Mouse (Mus musculus): ENCODE measurements at regions not wholly inside any gene's neighbourhood (a gene's known extent, or its start where the extent isn't known, plus 50 kb on each side); places are given as distances from the start of the nearest gene placed in this dataset.
"Not testable (repeated sequence)": the region's sequence is repeated elsewhere in the genome, so short reads cannot be mapped to it uniquely, and the experiment has no call there.

DNA sequence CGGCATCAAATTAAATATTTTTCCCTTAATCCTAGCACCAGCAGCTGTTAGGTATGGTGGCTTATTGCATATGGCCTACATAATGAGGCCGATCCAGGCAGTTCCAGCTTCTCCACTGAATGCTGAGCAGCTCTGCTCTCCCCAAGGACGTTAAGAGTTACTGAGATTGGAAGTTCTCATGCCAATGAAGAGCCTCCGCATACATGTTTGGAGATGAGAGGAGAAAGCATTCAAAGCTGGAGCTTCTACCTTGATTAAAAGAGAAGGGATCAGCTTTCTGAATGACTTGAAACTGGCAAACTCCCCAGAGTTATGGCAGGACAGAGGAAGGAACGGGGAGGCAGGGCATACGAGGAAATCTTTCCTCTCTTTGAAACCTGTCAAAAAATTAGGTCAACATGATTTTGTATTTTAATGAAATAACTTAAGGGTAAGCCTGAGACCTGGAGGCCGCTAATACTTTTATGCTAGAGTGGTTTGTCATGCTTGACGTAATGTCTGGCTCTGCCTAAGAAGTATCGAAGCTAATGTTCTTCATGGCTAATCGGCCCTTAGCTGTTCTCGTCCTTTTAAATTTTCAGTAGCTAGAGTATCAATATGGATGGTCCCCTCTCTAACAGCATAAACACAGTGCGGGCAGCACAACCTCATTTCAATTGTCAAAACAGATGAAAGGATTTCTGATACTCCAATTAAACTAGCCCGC, 489.0 kb upstream of the Stxbp6 start:
- no peaks in the 10 kb centered on the region for H3K9me3 ChIP-seq
- DNase-seq (ENCODE audit: low spot score): no peak
- no peaks in the 10 kb centered on the region for H3K36me3 ChIP-seq (replicated peaks)
- H3K27me3 ChIP-seq (replicated peaks; ENCODE audit: low read depth, poor library complexity, severe bottlenecking): no peaks in the 10 kb centered on the region
- no peak overlapping the region for H3K4me3 ChIP-seq
- no peak overlapping the region for H3K27ac ChIP-seq (replicated peaks)
- H3K4me1 ChIP-seq: peaks cover 12% of the 10 kb centered on the region
- WGBS: 75% methylated on average over 13 of the region's 13 CpGs

DNA sequence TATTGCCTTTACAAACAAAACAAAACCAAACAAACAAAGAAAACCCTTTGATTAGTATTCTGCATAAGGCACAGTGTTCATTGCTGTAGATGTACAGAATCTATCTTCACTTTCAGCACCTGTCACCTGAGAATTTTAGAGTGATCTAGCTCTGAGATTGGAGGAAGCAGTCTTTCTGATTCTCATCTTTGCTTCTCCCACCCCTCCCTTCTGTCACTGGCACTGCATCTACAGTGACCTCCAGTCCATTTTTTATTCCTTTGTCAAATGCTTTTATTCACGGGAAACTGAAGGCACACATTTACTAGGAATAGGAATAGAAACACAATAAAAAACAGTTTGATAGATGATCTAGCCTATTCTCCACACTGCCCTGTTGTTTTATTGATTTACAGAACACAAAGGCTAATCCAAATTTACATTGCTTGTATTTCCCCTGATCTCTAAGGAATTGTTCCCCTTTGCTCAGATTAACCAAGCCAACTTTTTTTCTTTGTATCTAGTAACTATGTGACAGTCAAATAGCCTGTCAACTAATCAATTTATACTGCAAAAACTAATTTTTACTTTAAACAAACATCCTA, 488.2 kb upstream of the Stxbp6 start:
- Histone ChIP-seq H3K9me3 (no peaks in the 10 kb centered on the region), H3K27me3 (replicated peaks; ENCODE audit: low read depth, poor library complexity, severe bottlenecking) (no peaks in the 10 kb centered on the region), H3K27ac (replicated peaks) (no peak overlapping the region), H3K4me1 (peaks cover 12% of the 10 kb centered on the region), H3K4me3 (no peak overlapping the region), H3K36me3 (replicated peaks) (no peaks in the 10 kb centered on the region)
- no peak for DNase-seq (ENCODE audit: low spot score)
- WGBS: 65% methylated on average over 1 of the region's 1 CpGs

DNA sequence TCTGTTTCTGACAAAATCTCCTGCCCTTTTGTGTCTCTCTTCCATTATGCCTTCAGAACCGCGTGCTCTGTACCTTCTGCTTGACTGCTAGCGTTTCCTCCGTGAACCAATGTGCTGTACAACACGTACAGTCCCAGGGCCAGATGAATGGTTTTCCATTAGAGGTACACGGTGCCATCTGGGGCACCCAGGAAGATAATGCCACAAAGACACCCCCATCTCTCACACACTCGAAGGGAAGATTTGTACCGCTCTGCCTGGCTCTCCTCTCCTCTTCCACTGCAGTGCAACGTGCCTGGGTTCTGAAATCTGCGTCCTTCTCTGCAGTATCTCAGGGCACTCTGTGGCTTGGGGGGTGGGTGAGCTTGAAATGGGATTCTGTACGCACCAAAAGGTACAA, 487.4 kb upstream of the Stxbp6 start:
- Histone ChIP-seq H3K27ac (replicated peaks) (0 out of 2 replicates have a peak overlapping the region, but pooled peaks have one; percentile 10), H3K27me3 (replicated peaks; ENCODE audit: low read depth, poor library complexity, severe bottlenecking) (no peaks in the 10 kb centered on the region), H3K9me3 (no peaks in the 10 kb centered on the region), H3K4me3 (no peak overlapping the region), H3K36me3 (replicated peaks) (no peaks in the 10 kb centered on the region), H3K4me1 (peaks cover 12% of the 10 kb centered on the region)
- 60% methylated on average over 11 of the region's 11 CpGs for WGBS
- DNase-seq (ENCODE audit: low spot score): no peak

DNA sequence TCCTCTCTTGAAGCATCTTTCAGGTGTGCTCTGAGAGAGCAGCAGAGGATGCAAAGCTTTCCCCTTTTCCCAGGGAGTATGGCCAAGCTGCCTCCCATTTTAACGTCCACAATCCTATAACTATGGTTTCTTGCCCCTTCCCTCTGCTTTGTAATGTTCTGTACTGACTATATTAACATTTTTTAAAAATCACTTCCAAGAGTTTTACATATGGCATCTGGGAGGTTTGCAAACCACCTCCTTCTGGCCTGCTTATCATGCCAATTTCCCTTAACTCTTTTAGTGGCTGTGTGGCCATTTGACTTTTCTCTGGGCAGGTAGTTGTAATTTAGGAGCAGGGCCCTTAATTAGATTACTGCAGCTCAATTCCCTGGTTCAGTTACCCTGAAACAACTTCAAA, 486.9 kb upstream of the Stxbp6 start:
- Histone ChIP-seq H3K9me3 (no peaks in the 10 kb centered on the region), H3K27ac (replicated peaks) (no peak overlapping the region), H3K4me1 (peaks cover 12% of the 10 kb centered on the region), H3K36me3 (replicated peaks) (no peaks in the 10 kb centered on the region), H3K27me3 (replicated peaks; ENCODE audit: low read depth, poor library complexity, severe bottlenecking) (no peaks in the 10 kb centered on the region), H3K4me3 (no peak overlapping the region)
- DNase-seq (ENCODE audit: low spot score): no peak
- WGBS: 50% methylated on average over 1 of the region's 1 CpGs

DNA sequence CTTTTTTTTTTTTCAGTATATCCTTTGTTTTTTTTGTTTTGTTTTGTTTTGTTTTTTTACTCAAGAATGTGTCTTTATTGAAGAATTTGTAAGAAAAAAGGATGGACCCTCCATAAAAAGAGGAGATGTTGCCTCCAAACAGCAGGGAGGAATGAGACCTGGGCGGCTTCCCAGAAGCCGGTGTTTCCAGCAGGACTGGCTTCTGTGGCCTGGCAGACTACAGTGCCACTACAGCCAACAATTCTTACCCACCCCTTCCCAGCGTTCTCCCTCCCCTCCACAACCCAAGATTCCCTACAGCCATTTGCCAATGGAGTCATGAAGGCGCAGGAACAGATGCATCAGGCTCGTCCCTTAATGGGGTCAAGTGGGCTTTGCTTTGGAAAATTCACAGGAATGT, 475.4 kb upstream of the Stxbp6 start:
- not testable (repeated sequence) for H3K27me3 ChIP-seq (replicated peaks; ENCODE audit: low read depth, poor library complexity, severe bottlenecking); H3K4me3 ChIP-seq; H3K27ac ChIP-seq (replicated peaks); H3K4me1 ChIP-seq; H3K36me3 ChIP-seq (replicated peaks); H3K9me3 ChIP-seq; DNase-seq (ENCODE audit: low spot score)
- 87% methylated on average over 5 of the region's 5 CpGs for WGBS

DNA sequence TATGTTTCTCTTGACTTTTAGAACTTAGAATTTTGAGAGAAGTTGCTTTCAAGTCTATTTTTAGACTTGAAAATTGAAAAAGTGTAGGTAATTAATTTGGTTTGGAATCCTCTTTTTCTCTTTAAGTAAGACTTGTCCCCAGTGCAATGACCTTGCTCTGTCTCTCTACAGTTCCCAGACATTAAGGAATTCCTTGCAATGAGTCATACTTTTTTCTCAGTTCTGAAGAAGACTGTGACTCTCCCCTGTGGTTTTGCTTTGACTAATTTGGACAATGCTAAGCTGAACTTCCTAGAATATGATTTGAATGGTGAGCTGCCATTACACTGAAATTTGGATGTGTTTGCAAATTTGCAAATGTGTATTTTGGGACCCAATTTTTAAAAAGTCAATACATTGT, 445.0 kb upstream of the Stxbp6 start:
- H3K4me1 ChIP-seq: no peaks in the 10 kb centered on the region
- H3K27ac ChIP-seq (replicated peaks): no peak overlapping the region
- no peak for DNase-seq (ENCODE audit: low spot score)
- H3K36me3 ChIP-seq (replicated peaks): no peaks in the 10 kb centered on the region
- no peak overlapping the region for H3K4me3 ChIP-seq
- no peaks in the 10 kb centered on the region for H3K9me3 ChIP-seq
- H3K27me3 ChIP-seq (replicated peaks; ENCODE audit: low read depth, poor library complexity, severe bottlenecking): no peaks in the 10 kb centered on the region

DNA sequence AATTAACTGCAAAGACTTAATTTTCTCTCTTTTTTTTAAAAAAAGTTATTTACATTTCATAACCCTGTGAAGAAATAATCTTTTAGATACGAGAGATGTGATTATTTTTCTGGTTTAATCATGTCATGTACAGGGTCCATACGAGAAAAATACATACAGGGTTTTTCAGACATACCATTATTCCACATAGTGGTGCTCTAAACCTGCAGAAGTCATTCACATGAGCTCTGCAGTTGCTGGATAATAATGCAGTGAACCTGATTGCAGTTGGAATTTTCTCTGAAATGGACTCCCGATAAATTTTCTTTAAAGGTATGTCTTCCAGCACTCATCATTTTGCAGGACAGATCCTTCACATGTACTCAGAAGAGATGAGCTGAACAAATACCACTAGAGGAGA, 439.9 kb upstream of the Stxbp6 start:
- H3K27me3 ChIP-seq (replicated peaks; ENCODE audit: low read depth, poor library complexity, severe bottlenecking): no peaks in the 10 kb centered on the region
- 84% methylated on average over 3 of the region's 3 CpGs for WGBS

DNA sequence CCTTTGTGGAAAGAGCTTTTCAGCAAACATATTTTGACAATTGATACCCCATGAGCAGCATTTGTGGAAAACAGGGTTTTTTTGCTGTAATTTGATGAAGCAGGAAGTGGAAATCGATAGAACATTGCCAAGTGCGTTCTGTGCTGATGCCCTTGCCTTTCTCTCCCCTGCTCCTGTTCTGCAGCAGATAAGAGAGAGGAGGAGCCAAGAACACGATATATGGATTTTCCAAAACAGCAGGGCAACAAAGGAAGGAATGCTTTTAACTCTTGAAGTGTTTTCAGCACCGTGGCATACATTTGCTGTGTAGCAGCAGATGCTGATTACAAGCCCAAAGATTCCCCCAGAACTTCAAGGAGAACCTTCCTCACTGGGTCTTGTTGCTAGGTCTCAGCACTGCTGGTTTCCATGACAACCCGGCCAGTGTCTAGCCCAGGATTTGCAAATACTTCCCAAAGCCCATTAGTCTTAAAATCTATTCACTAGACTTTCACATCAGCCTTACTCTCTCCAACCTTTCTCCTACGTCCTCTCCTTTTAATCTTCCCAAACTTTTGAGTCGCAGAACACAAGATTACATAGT, 433.0 kb upstream of the Stxbp6 start:
- WGBS: 57% methylated on average over 7 of the region's 7 CpGs
- no peaks in the 10 kb centered on the region for H3K27me3 ChIP-seq (replicated peaks; ENCODE audit: low read depth, poor library complexity, severe bottlenecking)
- no peak overlapping the region for H3K27ac ChIP-seq (replicated peaks)
- H3K9me3 ChIP-seq: no peaks in the 10 kb centered on the region
- DNase-seq (ENCODE audit: low spot score): peak; percentile 13
- H3K36me3 ChIP-seq (replicated peaks): no peaks in the 10 kb centered on the region
- H3K4me3 ChIP-seq: no peak overlapping the region
- H3K4me1 ChIP-seq: peaks cover 4% of the 10 kb centered on the region

More for the DNA sequence above, 439.9 kb upstream of the Stxbp6 start:
- no peak overlapping the region for H3K4me3 ChIP-seq
- DNase-seq (ENCODE audit: low spot score): no peak
- H3K27ac ChIP-seq (replicated peaks): no peak overlapping the region
- no peaks in the 10 kb centered on the region for H3K4me1 ChIP-seq
- H3K9me3 ChIP-seq: no peaks in the 10 kb centered on the region
- H3K36me3 ChIP-seq (replicated peaks): no peaks in the 10 kb centered on the region

DNA sequence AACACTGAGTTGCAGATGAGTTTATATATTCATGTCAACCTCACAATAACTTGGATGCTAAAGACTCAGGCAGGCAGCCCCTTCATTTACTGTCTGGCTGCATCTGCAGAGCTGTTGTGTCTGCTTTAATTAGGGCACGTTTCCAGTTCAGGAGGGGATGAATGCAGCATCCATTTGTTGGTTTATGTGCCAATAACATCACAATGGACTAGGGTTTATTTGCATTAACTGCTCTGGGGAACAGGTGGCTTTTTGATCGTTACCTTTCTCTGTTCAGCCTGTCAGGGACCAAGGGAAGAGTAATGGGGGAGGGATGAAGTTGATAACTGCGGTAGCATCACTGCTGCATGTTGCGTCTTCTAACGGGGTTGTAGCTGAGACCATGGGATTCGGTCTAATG, 425.3 kb upstream of the Stxbp6 start:
- Histone ChIP-seq H3K4me3 (no peak overlapping the region), H3K4me1 (no peaks in the 10 kb centered on the region), H3K27me3 (replicated peaks; ENCODE audit: low read depth, poor library complexity, severe bottlenecking) (no peaks in the 10 kb centered on the region), H3K9me3 (no peaks in the 10 kb centered on the region), H3K36me3 (replicated peaks) (no peaks in the 10 kb centered on the region), H3K27ac (replicated peaks) (no peak overlapping the region)
- WGBS: 72% methylated on average over 6 of the region's 6 CpGs
- no peak for DNase-seq (ENCODE audit: low spot score)

DNA sequence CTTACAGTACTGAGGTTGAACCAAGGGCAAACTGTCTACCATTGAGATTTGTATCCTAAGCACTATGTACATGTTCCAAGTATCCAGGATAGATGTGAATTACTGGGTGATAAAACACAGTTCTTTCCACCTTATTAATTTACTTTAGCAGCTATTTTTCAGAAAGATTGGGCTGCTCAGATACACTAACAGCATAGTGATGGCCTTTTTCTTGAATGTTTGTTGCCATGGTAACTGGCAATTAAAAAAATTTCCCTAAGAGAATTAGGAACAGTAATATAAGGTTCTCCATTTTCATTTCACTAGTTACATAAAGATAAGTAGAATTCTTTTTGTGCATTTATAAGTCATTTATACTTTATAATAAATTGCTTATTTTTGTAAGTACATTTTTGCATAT, 423.7 kb upstream of the Stxbp6 start:
- H3K4me1 ChIP-seq: no peaks in the 10 kb centered on the region
- no peaks in the 10 kb centered on the region for H3K27me3 ChIP-seq (replicated peaks; ENCODE audit: low read depth, poor library complexity, severe bottlenecking)
- H3K36me3 ChIP-seq (replicated peaks): no peaks in the 10 kb centered on the region
- no peaks in the 10 kb centered on the region for H3K9me3 ChIP-seq
- no peak overlapping the region for H3K4me3 ChIP-seq
- H3K27ac ChIP-seq (replicated peaks): no peak overlapping the region
- DNase-seq (ENCODE audit: low spot score): no peak

DNA sequence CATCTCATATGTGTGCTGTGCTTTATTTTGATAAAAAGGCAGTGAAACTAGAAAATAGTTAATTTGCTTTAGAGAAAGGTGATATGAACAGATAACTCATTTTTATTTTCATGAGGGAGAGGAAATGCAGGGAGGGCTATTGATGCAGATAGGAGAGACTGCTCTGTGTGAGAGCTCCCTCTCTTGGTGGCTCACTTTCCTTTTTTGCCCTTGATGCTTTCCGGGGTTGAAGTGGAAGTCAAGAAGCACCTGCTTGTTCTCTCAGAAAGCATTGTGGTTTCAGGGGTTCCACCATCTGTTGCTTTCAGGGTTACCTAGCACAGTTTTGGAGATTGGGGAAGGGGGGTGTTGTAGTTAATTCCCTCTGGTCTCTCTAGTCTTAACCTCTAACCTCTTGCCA, 414.5 kb upstream of the Stxbp6 start:
- no peaks in the 10 kb centered on the region for H3K27me3 ChIP-seq (replicated peaks; ENCODE audit: low read depth, poor library complexity, severe bottlenecking)
- no peaks in the 10 kb centered on the region for H3K36me3 ChIP-seq (replicated peaks)
- H3K27ac ChIP-seq (replicated peaks): no peak overlapping the region
- DNase-seq (ENCODE audit: low spot score): no peak
- no peaks in the 10 kb centered on the region for H3K4me1 ChIP-seq
- WGBS: 67% methylated on average over 1 of the region's 1 CpGs
- H3K9me3 ChIP-seq: no peaks in the 10 kb centered on the region
- no peak overlapping the region for H3K4me3 ChIP-seq

DNA sequence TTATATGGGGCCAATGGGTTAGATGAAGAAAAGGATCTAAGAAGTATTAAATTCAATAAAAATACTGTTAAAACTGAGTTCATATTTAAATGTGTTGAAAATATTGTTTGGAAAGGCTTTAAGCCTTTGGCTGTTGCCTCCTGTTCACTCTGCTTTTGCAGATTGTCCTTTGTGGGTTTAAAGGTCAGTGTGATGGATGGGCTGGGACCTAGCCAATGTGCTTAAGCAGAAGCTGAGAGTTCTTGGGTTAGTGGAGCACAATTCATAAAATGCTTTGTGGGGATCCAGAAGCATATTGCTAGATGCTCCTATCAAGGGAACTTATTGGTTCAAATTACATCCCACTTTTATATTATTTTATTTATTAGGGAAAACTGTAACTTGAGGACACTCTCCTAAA, 402.4 kb upstream of the Stxbp6 start:
- DNase-seq (ENCODE audit: low spot score): no peak
- no peaks in the 10 kb centered on the region for H3K9me3 ChIP-seq
- H3K4me1 ChIP-seq: no peaks in the 10 kb centered on the region
- no peak overlapping the region for H3K27ac ChIP-seq (replicated peaks)
- no peak overlapping the region for H3K4me3 ChIP-seq
- H3K36me3 ChIP-seq (replicated peaks): no peaks in the 10 kb centered on the region
- no peaks in the 10 kb centered on the region for H3K27me3 ChIP-seq (replicated peaks; ENCODE audit: low read depth, poor library complexity, severe bottlenecking)

DNA sequence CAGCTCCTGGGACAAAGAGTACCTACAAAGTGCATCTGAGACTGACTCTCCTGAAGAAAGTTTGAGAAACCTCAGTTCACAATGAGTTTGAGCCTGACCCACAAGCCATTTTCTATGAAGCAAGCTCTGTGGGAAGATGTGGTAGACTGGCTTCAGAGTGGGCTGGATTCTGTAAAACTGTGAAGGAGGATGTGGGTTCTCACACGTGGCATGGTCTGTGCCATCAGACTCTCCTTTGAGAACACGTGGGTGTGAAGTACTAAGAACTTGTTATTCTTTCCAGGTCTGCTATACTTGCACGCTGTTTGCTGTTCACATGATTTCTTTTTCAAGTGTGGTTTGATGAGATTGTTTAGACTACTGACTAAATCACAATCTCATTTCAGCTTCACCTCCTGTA, 393.6 kb upstream of the Stxbp6 start:
- no peaks in the 10 kb centered on the region for H3K9me3 ChIP-seq
- no peak overlapping the region for H3K4me3 ChIP-seq
- H3K36me3 ChIP-seq (replicated peaks): no peaks in the 10 kb centered on the region
- H3K27ac ChIP-seq (replicated peaks): no peak overlapping the region
- no peaks in the 10 kb centered on the region for H3K27me3 ChIP-seq (replicated peaks; ENCODE audit: low read depth, poor library complexity, severe bottlenecking)
- DNase-seq (ENCODE audit: low spot score): no peak
- H3K4me1 ChIP-seq: no peaks in the 10 kb centered on the region
- 87% methylated on average over 3 of the region's 3 CpGs for WGBS
